Mouse (Mus musculus) skeletal muscle tissue, postnatal 0 days (tissue): Measurements from ENCODE around the gene Atoh7. TPM values are rescaled to one million over a fixed set of nuclear protein-coding genes. Genes with fewer than 3 reads are reported as not detected.

Experiments
- polyA plus RNA-seq: library from polyadenylated mRNA; unstranded; fragments of >200 nt; fragmentation: Nextera tagmentation; extraction: Ambion mirVana; gene quantifications from 2 replicates; pipeline ENCODE4 v1.2.1, GENCODE M21; 2015

The Atoh7 gene
- polyA plus RNA-seq = not detected in 2 replicates

GRCm38 (mm10) chr10:63099521-63099920 is at the start of gene Atoh7:
Atoh7 (plus strand) TSS chr10:63099651.

DNA sequence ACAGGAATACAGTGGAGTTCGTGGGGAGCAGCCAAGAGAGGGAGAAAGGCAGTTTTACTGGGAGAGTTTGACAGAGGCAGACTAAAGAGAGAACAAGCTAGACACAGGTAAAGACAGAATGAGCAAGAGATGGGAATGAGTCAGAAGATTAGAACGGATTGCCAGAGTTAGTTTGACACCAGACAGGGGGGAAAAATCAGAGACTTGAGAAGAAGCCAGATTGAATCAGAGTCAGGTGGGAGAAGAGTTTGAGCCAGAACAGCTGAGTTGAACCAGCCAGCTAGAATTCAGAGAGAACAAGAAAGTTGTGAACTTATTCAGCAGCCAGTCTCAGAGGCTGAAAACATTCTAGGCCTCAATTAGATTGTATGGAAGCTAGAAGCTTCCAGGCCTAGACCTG is 39.6 kb upstream of the Atoh7 start, which contains the start of gene Pbld1:
Pbld1 (plus strand) TSS at position 301 of the 400 bp plus-strand sequence.

Other genes with a start within 250 kb of the Atoh7 start
- 9.2 and 9.4 TPM in 2 replicates for gene Tet1, start 190.7 kb upstream of the Atoh7 start, polyA plus RNA-seq
- gene Slc25a16, start 179.0 kb upstream of the Atoh7 start, polyA plus RNA-seq = 16.7 and 18.5 TPM in 2 replicates
- 2.3 and 2.9 TPM in 2 replicates for gene Dna2, start 152.6 kb upstream of the Atoh7 start, polyA plus RNA-seq
- 10.8 and 11.6 TPM in 2 replicates for gene Rufy2, start 119.4 kb upstream of the Atoh7 start, polyA plus RNA-seq
- gene Hnrnph3, start 75.4 kb upstream of the Atoh7 start, polyA plus RNA-seq = 27.3 and 28.2 TPM in 2 replicates
- 0.83 and 0.96 TPM in 2 replicates for gene Pbld2, start 75.3 kb upstream of the Atoh7 start, polyA plus RNA-seq
- gene Pbld1, start 39.5 kb upstream of the Atoh7 start, polyA plus RNA-seq = 0.67 and 0.77 TPM in 2 replicates
- gene Mypn, start 104.3 kb downstream of the Atoh7 start, polyA plus RNA-seq = 53.1 and 56.9 TPM in 2 replicates
- 21.1 and 21.2 TPM in 2 replicates for gene Herc4, start 144.2 kb downstream of the Atoh7 start, polyA plus RNA-seq